Mouse (Mus musculus): ENCODE measurements around the gene Slf2.

- no peak for TF ChIP-seq CTCF (IDR thresholded peaks at IDR 0.05; ENCODE audit: control insufficient read depth, insufficient read depth, insufficient read length)
- TF ChIP-seq MYOD1 (IDR thresholded peaks at IDR 0.05; ENCODE audit: control insufficient read depth, insufficient read length, low read depth): no peak
- no peak for TF ChIP-seq CEBPB (IDR thresholded peaks at IDR 0.05; ENCODE audit: low read depth)
- TF ChIP-seq MYOG (IDR thresholded peaks at IDR 0.05; ENCODE audit: control insufficient read depth, extremely low read depth, insufficient read length): no peak
- no peak for TF ChIP-seq USF1 (IDR thresholded peaks at IDR 0.05; ENCODE audit: low read depth)
These were observed 87.0 kb downstream of the Slf2 start for GRCm38 (mm10) chr19:45017909-45018308.

Data from C2C12 (cell line).